Mouse (Mus musculus): ENCODE measurements at regions not wholly inside any gene's neighbourhood (a gene's known extent, or its start where the extent isn't known, plus 50 kb on each side); places are given as distances from the start of the nearest gene placed in this dataset.

DNA sequence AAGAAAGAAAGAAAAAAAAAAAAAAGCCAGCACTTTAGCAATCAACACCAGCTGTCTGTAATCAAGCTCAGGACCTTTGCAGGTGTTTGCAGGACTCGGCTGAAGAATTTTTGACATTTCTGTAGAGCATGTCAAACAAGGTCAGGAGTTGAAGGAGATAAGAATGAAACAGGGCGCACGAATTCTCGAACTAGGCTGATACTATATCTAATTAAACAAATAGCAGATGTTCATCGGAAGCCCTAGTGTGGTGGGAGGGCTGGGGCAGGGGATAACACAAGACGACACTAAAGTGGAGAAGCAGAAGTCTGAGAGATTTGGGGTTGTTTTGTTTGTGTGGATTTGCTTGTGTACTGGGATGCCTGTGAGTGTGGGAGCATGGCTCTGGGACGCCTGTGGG is 646.9 kb downstream of the Galc start:
- peak; percentile 1 for DNase-seq

Measured in kidney, postnatal 4 days (tissue).